Mouse (Mus musculus) frontal cortex, postnatal 14 days (tissue): Measurements from ENCODE around the gene Tuba8.

Experiments
- DNase-seq, 2 experiments: peaks; one replicate each; pipeline ENCODE4 v3.0.0; 2022; ENCODE audit warnings: low spot score in 2 of 2

Tuba8 gene

DNA sequence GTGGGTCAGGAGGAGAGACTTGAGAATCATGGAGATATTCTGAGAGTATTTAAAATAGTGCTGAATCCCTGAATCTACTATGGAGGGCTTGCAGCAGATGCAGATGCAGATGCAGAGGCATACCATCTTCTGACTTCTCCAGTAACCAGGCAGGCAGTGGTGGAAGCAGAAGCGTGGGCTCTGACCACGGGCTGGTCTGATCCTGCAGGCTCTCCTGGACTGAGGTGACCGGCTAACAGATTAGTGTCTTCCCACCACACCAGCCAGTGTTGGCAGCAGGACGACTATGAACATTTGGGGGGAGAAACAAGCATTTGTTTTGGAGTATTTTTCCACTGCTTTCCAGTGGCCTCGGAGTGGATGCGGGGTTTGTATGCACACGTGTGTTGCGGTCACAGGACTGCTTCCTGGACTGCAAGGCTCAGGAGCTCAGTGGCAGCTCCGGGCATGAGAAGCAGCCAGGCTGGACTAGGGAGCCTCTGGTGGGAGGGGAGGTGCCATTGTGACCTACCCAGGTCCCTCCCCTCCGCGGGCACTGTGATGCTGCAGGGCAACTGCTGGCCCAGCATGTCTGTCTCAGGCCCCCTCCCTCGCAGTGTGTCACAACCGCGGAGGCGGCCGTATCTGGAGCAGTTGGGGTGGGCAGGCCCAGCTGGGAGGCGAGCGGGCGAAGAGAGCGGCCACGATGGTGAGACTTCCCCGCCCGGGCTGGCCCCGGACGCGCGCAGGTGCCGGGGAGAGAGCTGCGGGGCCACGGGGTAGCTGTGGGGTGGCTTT is at the start of gene Tuba8:
Gene Tuba8, plus strand, starts transcription at position 548 of the 777 bp plus-strand sequence.
- DNase-seq: peak in 1 of 2 experiments; percentile 32

GRCm38 (mm10) chr6:121162616-121163015 is 47.9 kb upstream of the Tuba8 start:
- DNase-seq: no peak

DNA sequence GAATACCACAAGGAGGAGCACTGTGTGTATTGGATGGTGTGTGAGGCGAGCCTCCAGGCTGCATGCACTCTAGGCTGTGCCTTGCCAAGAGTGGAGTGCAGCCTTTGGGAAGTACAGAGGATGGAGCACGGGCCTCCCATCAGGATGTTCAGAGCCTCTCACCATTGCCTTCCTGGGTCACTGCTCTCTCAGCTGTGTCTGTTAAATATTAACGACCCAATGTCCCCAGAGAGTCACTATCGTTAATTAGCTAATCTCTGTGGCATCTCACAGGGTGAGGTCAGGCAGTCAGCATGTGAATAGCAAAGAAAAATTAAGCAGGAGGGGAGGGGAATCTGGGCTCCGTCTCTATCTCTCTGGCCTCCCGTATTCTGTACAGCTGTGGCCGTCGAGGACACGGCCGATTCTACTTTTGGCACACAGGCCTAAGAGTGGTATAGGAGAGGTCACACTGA is 44.4 kb upstream of the Tuba8 start:
- DNase-seq: no peak

DNA sequence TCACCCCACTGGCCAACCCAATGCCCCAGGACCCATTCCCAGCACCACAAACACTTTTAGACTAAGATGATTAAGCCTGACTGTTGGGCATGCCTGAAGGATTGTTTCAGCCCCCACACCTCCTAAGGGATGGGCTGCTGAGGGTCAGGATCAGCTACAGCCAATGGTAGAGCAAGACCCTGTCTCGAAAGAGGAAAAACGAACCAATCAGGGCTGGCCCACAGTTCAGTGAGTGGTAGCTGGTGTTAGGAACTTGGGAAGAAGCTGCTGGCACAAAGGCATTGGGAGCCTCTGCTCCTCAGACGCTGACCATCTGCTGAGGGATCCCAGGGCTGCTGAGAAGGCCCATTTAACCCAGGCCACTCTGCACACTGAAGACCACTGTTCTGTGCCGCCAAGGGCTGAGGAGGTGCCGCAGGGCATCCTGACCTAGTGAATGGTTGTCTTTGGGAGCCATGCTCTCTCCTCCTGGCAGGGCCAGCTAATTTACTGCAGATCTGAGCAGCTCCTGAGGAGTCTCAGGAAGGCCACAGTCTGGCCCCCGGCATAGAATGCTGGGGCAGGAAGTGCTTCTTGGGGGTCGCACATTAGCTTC is 43.0 kb upstream of the Tuba8 start:
- DNase-seq: no peak

DNA sequence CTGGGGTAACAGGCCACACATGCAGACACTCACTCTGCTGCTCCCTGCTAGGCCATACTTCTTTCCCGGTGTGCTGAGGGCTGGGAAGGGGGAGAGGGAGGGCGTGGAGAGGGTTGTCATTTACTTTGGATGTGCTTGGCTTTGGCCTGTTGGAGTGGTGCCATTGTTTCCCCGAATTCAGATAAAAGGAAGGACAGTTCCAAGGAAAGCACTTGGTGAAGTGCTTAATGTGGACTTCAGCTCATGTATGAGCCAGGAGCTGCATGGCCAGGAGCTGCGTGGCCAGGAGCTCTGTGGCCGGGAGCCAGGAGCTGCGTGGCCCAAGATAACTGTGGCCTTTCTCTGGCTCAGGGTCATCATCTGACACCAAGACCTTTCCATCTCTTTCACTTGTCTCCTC is 39.4 kb upstream of the Tuba8 start:
- no peak for DNase-seq

DNA sequence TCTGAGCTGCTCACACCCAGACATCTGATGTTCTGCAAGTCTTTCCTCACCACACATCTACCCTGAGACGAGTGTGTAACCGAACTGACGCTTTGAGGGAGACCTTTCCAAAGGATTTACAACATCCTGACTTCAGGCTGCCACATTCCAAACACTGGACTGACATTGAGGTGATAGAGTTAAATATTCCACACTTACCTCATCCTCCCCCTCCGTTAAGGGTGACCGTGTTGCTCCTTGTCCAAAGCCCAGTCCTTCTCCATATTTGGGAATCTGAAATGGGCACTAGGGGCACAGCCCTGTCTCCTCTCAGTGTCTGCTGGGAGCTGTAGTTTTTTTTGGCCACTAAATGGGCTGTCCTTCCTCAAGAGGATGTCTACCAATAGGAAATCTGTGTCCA is 37.0 kb upstream of the Tuba8 start:
- DNase-seq: no peak

DNA sequence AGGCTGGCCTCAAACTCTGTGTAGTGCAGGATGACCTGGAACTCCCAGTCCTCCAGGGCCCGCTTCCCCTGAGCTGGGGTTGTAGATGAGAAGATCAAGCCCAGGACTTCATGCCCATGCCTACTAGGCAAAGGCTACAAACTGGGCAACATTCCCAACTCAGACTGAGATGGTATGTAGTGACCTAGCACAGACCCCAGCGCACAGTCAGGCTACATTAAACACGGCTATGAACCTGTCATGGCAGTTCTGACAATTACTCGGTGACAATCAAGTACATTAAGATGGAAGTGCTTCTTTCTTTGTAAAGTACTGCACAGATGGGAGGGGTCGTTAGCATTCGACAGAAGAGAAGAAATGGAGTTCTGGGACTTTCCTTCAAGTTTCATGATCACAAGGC is 35.7 kb upstream of the Tuba8 start:
- DNase-seq: no peak

DNA sequence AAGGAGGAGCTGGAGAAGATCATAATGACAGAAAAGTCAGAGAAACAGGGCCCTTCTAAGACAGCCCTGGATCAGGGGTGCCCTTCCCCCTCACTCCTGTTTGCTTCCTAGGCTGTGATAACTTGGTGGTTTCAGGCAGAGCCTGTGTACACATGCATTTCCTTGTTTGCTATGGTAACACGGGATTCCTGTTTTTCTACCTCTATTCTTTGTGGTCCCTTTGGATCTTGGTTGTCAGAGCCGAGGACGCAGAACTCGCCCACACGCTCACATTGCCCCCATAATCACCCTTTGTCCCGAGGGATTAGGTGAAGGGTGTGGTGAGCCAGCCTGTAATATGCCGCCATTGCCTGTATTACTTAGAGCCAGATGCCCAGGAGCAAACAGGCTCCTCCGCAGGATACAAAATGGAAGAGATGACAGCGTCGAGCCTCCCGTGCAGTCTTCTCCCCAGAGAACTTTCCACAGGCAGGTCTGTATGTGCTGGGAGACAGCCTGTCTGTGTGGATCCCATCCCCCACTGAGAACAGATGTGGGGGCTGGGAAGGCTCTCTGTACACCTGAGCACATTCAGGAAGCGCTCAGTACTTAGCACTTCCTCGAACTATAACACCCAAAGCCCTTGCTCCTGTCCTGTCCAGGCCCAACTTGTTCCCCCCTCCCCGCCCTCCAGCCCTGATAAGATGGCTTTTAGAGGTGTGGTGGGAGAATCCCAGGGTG is 34.3 kb upstream of the Tuba8 start:
- DNase-seq: no peak

DNA sequence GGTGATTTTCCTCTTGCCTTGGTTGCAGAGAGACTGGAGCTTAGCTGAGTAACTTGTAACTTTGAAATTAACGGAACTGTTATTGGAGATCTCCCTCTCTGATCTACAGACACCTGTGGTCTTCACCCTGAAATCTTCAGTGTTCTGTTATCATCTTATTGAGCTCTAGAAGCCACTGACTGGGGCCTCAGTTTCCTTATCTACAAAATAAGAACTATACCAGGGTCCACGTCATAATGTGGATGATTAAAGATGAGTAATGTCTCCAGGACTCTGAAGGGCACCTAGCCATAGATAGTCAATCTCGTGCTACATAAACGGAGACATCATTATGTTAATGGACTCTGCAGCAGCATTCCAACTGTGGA is 33.8 kb upstream of the Tuba8 start:
- DNase-seq: no peak

GRCm38 (mm10) chr6:121177118-121177708 is 33.3 kb upstream of the Tuba8 start:
- no peak for DNase-seq

GRCm38 (mm10) chr6:121178700-121179358 is 31.7 kb upstream of the Tuba8 start:
- peak in 1 of 2 experiments; percentile 63 for DNase-seq

DNA sequence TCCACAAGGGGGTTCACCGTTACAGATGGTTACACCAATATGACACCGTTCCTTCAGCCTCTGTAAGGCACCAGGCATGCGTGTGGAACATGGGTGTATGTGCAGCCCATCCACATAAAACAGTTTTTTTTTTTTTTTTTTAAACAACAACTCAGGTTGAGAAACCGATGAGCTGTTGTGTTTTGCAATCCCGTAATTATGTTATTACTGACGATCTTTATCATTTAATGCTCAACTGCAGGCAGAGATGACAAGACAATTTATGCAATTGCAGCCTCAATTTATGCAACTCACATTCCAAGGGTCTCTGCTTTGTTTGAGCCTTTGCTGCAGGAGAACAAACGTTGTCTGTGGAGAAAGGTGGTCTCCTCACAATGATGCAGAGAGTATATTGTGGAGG is 30.6 kb upstream of the Tuba8 start:
- DNase-seq: no peak

GRCm38 (mm10) chr6:121183414-121184173 is 26.9 kb upstream of the Tuba8 start, which contains the start of gene Pex26:
TSS of gene Pex26 (plus strand) at chr6:121183667.
- peak; percentile 85 to 88 for DNase-seq

- DNase-seq: peak in 1 of 2 experiments; percentile 38
Observed at GRCm38 (mm10) chr6:121184198-121185140, 26.0 kb upstream of the Tuba8 start.

- DNase-seq: no peak
Observed at GRCm38 (mm10) chr6:121185232-121185631, 25.3 kb upstream of the Tuba8 start.

DNA sequence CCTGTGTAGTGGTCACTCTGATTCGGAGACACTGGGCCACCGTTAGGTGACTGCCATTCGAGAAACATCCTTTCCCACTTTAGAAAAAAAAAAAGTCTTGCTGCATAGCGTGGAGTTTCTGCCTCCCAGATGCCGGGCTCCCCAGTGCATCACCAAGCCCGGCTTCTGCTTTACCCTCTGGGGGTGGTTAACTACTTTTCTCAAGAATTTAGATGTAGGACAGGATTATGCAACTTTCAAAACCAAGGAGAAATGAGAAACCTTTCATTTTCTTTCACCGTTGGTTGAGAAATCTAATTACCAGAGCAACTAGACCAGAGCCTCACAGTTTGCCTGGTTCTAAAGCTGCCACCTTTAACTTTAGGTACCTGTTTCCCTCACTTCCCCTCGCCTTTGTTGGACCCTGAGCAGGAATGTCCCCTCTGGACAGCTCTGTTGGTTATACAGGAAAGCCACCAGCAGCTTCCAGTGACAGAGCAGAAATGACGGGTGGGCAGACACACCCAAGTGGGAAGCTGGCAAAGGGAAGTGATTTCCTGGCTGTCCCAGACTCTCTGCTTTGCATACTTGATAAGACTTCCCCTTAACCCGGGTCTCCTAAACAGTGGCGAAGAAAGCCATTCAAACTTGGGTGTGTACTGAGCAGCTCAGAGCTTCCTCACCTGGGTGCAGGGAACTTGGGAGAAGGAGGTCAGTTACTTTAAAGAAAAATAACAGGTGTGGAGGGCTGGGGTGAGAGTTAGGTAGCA is 19.1 kb upstream of the Tuba8 start:
- no peak for DNase-seq

- DNase-seq: no peak
Observed at GRCm38 (mm10) chr6:121194061-121194955, 16.2 kb upstream of the Tuba8 start.
